Mouse (Mus musculus): ENCODE measurements at regions not wholly inside any gene's neighbourhood (a gene's known extent, or its start where the extent isn't known, plus 50 kb on each side); places are given as distances from the start of the nearest gene placed in this dataset.

DNA sequence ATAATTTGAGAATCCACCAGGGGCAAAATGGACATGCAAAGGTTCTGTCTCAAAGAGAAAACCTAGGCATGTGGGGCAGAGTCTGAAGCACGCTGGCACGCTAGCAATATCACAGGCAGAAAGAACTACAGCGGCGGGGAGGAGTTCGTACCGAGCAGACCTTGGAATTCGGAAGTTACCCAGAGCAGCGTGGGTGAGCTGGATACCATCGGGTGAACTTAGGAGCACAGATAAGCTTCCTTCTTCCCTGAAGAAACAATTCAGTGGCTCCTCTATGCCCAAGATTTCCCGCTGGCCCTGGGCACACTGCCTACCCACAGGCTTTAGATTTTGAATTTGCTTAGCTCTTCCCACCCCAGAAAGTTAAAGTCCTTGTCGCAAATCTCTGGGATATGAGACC, 129.1 kb downstream of the Nhlrc3 start:
- Histone ChIP-seq H3K27me3 (ENCODE audit: insufficient read depth, poor library complexity, severe bottlenecking) (no peaks in the 10 kb centered on the region), H3K4me3 (peak overlapping the region; percentile 45), H3K4me1 (0 out of 2 replicates have a peak, but pooled peaks cover 3% of the 10 kb centered on the region), H3K27ac (no peak overlapping the region; the same call in 1 of the 2 replicates), H3K9me3 (no peaks in the 10 kb centered on the region), H3K36me3 (no peaks in the 10 kb centered on the region)
- no peak for DNase-seq (ENCODE audit: low spot score)
- 25% methylated on average over 11 of the region's 11 CpGs for WGBS

DNA sequence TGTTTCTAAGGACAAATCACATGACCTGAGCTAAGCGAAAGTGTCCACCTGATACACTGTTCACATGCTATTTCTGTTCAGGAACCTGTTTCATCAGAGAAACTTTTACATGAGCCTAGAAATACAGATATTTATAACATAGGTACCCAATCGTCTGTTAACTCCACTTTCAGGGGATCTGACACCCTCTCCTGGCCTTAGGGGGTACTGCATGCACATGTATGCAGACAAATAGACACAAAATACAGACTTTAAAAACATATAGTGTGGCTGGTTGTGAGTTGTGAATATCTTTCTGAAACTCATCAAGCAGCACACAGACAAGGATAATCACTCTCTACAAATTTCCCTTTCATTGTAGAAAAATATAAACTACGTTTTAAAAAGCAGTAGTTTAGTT, 133.6 kb downstream of the Nhlrc3 start:
- H3K36me3 ChIP-seq, result no peaks in the 10 kb centered on the region
- 65% methylated on average over 3 of the region's 3 CpGs for WGBS
- no peak overlapping the region for H3K4me3 ChIP-seq
- no peaks in the 10 kb centered on the region for H3K27me3 ChIP-seq (ENCODE audit: insufficient read depth, poor library complexity, severe bottlenecking)
- no peak for DNase-seq (ENCODE audit: low spot score)
- H3K4me1 ChIP-seq, result peaks cover 9% of the 10 kb centered on the region
- H3K27ac ChIP-seq, result no peak overlapping the region
- H3K9me3 ChIP-seq, result no peaks in the 10 kb centered on the region

DNA sequence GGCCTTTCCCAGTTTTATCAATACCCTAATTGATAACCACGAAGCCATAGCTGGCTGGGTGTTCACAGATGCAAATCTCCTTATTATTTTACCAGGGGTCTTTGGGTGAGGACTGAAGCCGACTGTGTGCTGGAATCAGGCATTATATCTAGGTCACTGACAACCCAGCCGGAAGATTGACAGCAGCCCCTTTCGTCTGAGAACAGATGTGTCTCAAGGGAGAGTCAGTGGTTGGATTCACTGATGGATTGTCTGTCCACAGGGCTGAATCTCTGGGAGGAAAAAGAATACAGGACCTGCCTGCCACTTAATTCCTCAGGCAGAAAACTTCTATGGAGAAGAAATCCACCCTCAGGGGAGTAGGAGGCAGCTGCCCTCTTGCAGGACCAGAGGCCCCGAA, 135.7 kb downstream of the Nhlrc3 start:
- H3K9me3 ChIP-seq, result no peaks in the 10 kb centered on the region
- H3K4me1 ChIP-seq, result peaks cover 6% of the 10 kb centered on the region
- no peak for DNase-seq (ENCODE audit: low spot score)
- no peaks in the 10 kb centered on the region for H3K36me3 ChIP-seq
- no peak overlapping the region for H3K27ac ChIP-seq
- H3K27me3 ChIP-seq (ENCODE audit: insufficient read depth, poor library complexity, severe bottlenecking), result no peaks in the 10 kb centered on the region
- 50% methylated on average over 5 of the region's 5 CpGs for WGBS
- H3K4me3 ChIP-seq, result no peak overlapping the region

DNA sequence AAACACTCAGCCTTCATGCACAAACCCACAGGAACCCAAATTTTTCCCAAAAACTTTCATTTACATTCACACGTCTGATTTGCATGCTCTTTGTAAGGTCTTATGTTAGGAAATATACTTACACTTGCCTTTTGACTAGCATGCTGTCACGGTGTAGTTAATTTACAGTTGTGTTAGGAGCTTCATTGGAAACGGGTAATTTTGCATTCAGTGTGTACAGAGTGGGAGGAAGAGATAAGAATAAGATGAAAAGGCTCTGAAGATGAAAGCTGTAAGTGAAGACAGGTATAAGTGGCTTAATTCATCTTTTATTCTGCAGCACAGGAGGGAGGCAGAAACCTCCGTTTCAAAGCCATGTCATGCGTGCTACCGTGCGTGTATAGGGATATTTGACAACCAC, 136.2 kb downstream of the Nhlrc3 start:
- H3K36me3 ChIP-seq, result no peaks in the 10 kb centered on the region
- H3K27me3 ChIP-seq (ENCODE audit: insufficient read depth, poor library complexity, severe bottlenecking), result no peaks in the 10 kb centered on the region
- H3K27ac ChIP-seq, result no peak overlapping the region
- H3K4me1 ChIP-seq, result peaks cover 6% of the 10 kb centered on the region
- no peak overlapping the region for H3K4me3 ChIP-seq
- DNase-seq (ENCODE audit: low spot score), result no peak
- H3K9me3 ChIP-seq, result no peaks in the 10 kb centered on the region
- WGBS, result 59% methylated on average over 7 of the region's 7 CpGs

DNA sequence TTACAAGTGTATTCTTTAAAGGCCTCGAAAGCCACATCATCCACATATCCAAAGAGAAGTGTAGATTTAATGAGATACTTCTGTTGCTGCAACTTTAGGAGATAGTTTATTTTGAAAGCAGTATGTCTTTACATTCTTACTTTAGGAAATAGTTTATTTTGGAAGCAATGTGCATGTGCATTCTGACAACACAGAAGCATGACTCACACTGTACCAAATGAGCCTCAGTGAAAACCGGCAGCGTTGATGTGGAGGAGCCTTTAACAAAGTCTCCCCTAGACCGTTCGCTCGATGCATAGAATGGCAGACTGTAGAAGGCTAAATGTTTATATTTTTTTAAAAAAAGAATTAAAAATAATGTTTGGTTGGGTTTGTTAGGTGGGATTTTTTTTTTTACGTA, 138.1 kb downstream of the Nhlrc3 start:
- Histone ChIP-seq H3K27ac (no peak overlapping the region), H3K27me3 (ENCODE audit: insufficient read depth, poor library complexity, severe bottlenecking) (no peaks in the 10 kb centered on the region), H3K36me3 (no peaks in the 10 kb centered on the region), H3K4me1 (peaks cover 6% of the 10 kb centered on the region), H3K4me3 (no peak overlapping the region), H3K9me3 (no peaks in the 10 kb centered on the region)
- WGBS, result 94% methylated on average over 7 of the region's 7 CpGs
- no peak for DNase-seq (ENCODE audit: low spot score)

DNA sequence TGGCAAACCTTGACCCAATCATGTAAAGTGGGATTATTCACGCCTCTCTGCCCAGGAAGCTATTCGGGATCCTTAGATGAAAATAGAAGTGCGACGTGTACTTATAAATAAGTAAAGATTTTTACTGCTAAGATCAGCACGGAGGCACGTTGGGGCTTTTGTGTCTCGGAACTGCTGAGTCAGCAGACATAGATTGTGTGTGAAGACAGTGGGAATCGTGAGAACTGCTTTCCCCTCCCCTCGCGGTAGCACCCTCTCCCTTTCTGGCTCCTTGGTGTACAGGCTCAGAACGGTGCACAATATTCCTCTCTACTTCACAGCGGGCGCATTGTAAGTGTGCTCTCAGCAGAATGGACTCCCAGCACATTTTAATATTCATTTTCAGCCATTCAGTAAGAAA, 138.7 kb downstream of the Nhlrc3 start:
- Histone ChIP-seq H3K4me3 (no peak overlapping the region), H3K27ac (no peak overlapping the region), H3K9me3 (no peaks in the 10 kb centered on the region), H3K27me3 (ENCODE audit: insufficient read depth, poor library complexity, severe bottlenecking) (no peaks in the 10 kb centered on the region), H3K36me3 (no peaks in the 10 kb centered on the region), H3K4me1 (peaks cover 6% of the 10 kb centered on the region)
- DNase-seq (ENCODE audit: low spot score), result no peak
- WGBS, result 81% methylated on average over 13 of the region's 13 CpGs

DNA sequence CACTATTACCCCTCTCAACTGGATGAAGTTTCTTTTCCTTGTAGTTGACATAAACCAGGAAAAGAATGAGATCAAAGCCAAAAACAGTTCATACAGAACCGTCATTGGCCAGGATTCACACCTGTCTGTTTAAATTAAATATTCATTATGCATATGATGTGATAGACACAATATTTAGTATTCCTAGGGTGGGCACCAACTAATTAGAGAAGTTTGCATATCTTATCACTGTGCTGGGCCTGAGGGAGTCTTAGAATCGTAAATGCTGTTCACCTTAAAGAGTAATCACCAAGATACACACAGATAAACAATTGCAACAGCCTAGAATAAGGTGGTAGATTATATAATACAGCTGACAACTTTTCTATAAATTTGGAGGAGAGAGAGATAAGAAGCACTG, 147.7 kb downstream of the Nhlrc3 start:
- no peaks in the 10 kb centered on the region for H3K36me3 ChIP-seq
- H3K27me3 ChIP-seq (ENCODE audit: insufficient read depth, poor library complexity, severe bottlenecking), result no peaks in the 10 kb centered on the region
- H3K4me3 ChIP-seq, result no peak overlapping the region
- 76% methylated on average over 2 of the region's 2 CpGs for WGBS
- H3K9me3 ChIP-seq, result no peaks in the 10 kb centered on the region
- peaks cover 3% of the 10 kb centered on the region for H3K4me1 ChIP-seq
- H3K27ac ChIP-seq, result no peak overlapping the region
- no peak for DNase-seq (ENCODE audit: low spot score)
